In genomic region chr14:83959111-83959510, GRCm38 (mm10) we compare ENCODE assay signal across 9 mouse cellular contexts.
DNase-seq lines count a peak whose midpoint lies in the region; ATAC-seq and TF ChIP-seq lines count a peak whose summit lies in the region.
"Had no signal": no experiment of that assay in that cellular context is flagged by ENCODE, and none has a peak within 500 bp of the region (broad histone marks: within the 10 kb centered on the region; RNA-seq: fewer than 3 reads in every experiment).

No protein-coding gene starts in this region.

- H3K27ac ChIP-seq in kidney, postnatal 0 days = no peak overlapping the region
- no peak overlapping the region for H3K27ac ChIP-seq in gastrocnemius, adult 2 months
- no peak overlapping the region for H3K27ac ChIP-seq in intestine, embryonic 16.5 days (ENCODE audit: low read length)
- H3K27ac ChIP-seq: hindbrain, embryonic 15.5 days had no signal

- peak; percentile 15 for DNase-seq in kidney, postnatal 0 days (ENCODE audit: low spot score)
- DNase-seq in kidney, adult 9 months = no peak
- peak; percentile 9 for DNase-seq in adrenal gland, postnatal 25 days
- peak; percentile 69 to 83 for DNase-seq in cerebellum, postnatal 14 days
- peak; percentile 60 for DNase-seq in left cerebral cortex, postnatal 4 days
- DNase-seq in spleen, adult 18-20 months = no peak
- no peak for DNase-seq in gastrocnemius, adult 2 months

- H3K9ac ChIP-seq in kidney, postnatal 0 days (ENCODE audit: low read depth, low read length) = no peak overlapping the region
- H3K9ac ChIP-seq in intestine, embryonic 16.5 days (ENCODE audit: low read depth, low read length) = no peak overlapping the region
- H3K9ac ChIP-seq: hindbrain, embryonic 15.5 days had no signal

- no peak overlapping the region for H3K4me2 ChIP-seq in kidney, postnatal 0 days (ENCODE audit: low read length)
- no peak overlapping the region for H3K4me2 ChIP-seq in intestine, embryonic 16.5 days (ENCODE audit: low read depth, low read length)
- H3K4me2 ChIP-seq: hindbrain, embryonic 15.5 days had no signal

- intact Hi-C loops in left cerebral cortex, postnatal 4 days (cut with DNase I) = no loop called here
- intact Hi-C loops in gastrocnemius, adult 2 months (cut with DNase I) = no loop called here

- H3K27me3 ChIP-seq in kidney, postnatal 0 days (ENCODE audit: insufficient read depth, low read length) = no peaks in the 10 kb centered on the region
- H3K27me3 ChIP-seq in intestine, embryonic 16.5 days (replicated peaks; ENCODE audit: control insufficient read depth, insufficient read depth, low read length) = no peaks in the 10 kb centered on the region
- H3K27me3 ChIP-seq: hindbrain, embryonic 15.5 days had no signal

- 58% methylated on average over 3 of the region's 3 CpGs for WGBS in kidney, postnatal 0 days
- WGBS in intestine, embryonic 16.5 days = 63% methylated on average over 3 of the region's 3 CpGs

- no peak overlapping the region for H3K4me3 ChIP-seq in kidney, postnatal 0 days (replicated peaks; ENCODE audit: low read depth, low read length)
- no peak overlapping the region for H3K4me3 ChIP-seq in gastrocnemius, adult 2 months
- H3K4me3 ChIP-seq in intestine, embryonic 16.5 days (ENCODE audit: low read length) = no peak overlapping the region
- H3K4me3 ChIP-seq: hindbrain, embryonic 15.5 days had no signal

- TF ChIP-seq CTCF in kidney, postnatal 0 days (IDR thresholded peaks at IDR 0.05; ENCODE audit: low read depth) = no peak
- TF ChIP-seq CTCF in gastrocnemius, adult 2 months (IDR thresholded peaks at IDR 0.05) = no peak

- no peaks in the 10 kb centered on the region for H3K36me3 ChIP-seq in kidney, postnatal 0 days (ENCODE audit: insufficient read depth, low read length)
- no peaks in the 10 kb centered on the region for H3K36me3 ChIP-seq in intestine, embryonic 16.5 days (ENCODE audit: control insufficient read depth, insufficient read depth, low read length)
- H3K36me3 ChIP-seq: hindbrain, embryonic 15.5 days had no signal

- H3K4me1 ChIP-seq in kidney, postnatal 0 days (replicated peaks; ENCODE audit: insufficient read depth, low read length) = no peaks in the 10 kb centered on the region
- H3K4me1 ChIP-seq in intestine, embryonic 16.5 days (ENCODE audit: control insufficient read depth, insufficient read depth, low read length) = no peaks in the 10 kb centered on the region
- H3K4me1 ChIP-seq: hindbrain, embryonic 15.5 days had no signal

- no peak for ATAC-seq in kidney, postnatal 0 days (replicated peaks; ENCODE audit: low FRiP score, low read depth)
- no peak for ATAC-seq in intestine, embryonic 16.5 days

- no peaks in the 10 kb centered on the region for H3K9me3 ChIP-seq in kidney, postnatal 0 days (replicated peaks; ENCODE audit: low read length)
- no peaks in the 10 kb centered on the region for H3K9me3 ChIP-seq in intestine, embryonic 16.5 days (ENCODE audit: control insufficient read depth, low read length)
- H3K9me3 ChIP-seq: hindbrain, embryonic 15.5 days had no signal

Comparison
In these comparisons a context has a peak if more than half of its experiments do, and no peak if none do; other contexts are left out.
1. DNase-seq: peak in kidney, postnatal 0 days (single experiment), adrenal gland, postnatal 25 days (single experiment), cerebellum, postnatal 14 days (2 of 2) and left cerebral cortex, postnatal 4 days (single experiment); none in kidney, adult 9 months (single experiment), spleen, adult 18-20 months (0 of 2) and gastrocnemius, adult 2 months (single experiment).